Mouse (Mus musculus): ENCODE measurements around the gene Smpdl3b. TPM values are rescaled to one million over a fixed set of nuclear protein-coding genes. Genes with fewer than 3 reads are reported as not detected.

Smpdl3b gene
- total and polyA plus RNA-seq, 3 experiments = 0.28 to 0.69 TPM; not detected in 1

GRCm38 (mm10) chr4:132804331-132804730 lies 47.3 kb upstream of the Smpdl3b start:
- H3K27me3 ChIP-seq (ENCODE audit: control insufficient read depth in 1 of 2, insufficient read depth in 2 of 2, low read length in 2 of 2) = no peaks in the 10 kb centered on the region
- peak overlapping the region; percentile 98 for H3K27ac ChIP-seq (ENCODE audit: control insufficient read depth, low read depth, low read length)
- H3K4me1 ChIP-seq (ENCODE audit: control insufficient read depth in 1 of 2, insufficient read depth in 2 of 2, low read length in 2 of 2) = peaks cover 24 to 37% of the 10 kb centered on the region in 2 experiments
- H3K9me3 ChIP-seq (replicated peaks; ENCODE audit: insufficient read depth, low read length) = no peaks in the 10 kb centered on the region
- peak; percentile 63 for TF ChIP-seq ZNF384 (IDR thresholded peaks at IDR 0.05; ENCODE audit: low read depth, low read length)
- peak; percentile 44; the same call in 1 of the 2 replicates for TF ChIP-seq ZKSCAN1 (IDR thresholded peaks at IDR 0.05; ENCODE audit: low read depth, low read length)
- no peak for TF ChIP-seq HCFC1 (IDR thresholded peaks at IDR 0.05; ENCODE audit: low read depth, low read length)
- TF ChIP-seq TCF12 (IDR thresholded peaks at IDR 0.05; ENCODE audit: low read depth, low read length) = peak; percentile 67
- TF ChIP-seq RAD21 (IDR thresholded peaks at IDR 0.05; ENCODE audit: low read depth, low read length) = no peak
- 0 out of 2 replicates have a peak, but pooled peaks have one; percentile 3 for TF ChIP-seq MAZ (IDR thresholded peaks at IDR 0.05; ENCODE audit: low read depth, low read length)
- 0 out of 2 replicates have a peak, but pooled peaks have one; percentile 2 for TF ChIP-seq TBP (IDR thresholded peaks at IDR 0.05; ENCODE audit: low read depth, low read length)
- TF ChIP-seq CTCF (IDR thresholded peaks at IDR 0.05 in 2 of 3, conservative IDR thresholded peaks at IDR 0.05 in 1 of 3; ENCODE audit: control insufficient read depth in 1 of 3, insufficient read depth in 1 of 3, low read depth in 2 of 3, low read length in 3 of 3, poor library complexity in 1 of 3, severe bottlenecking in 1 of 3) = no peak
- no peak for TF ChIP-seq POLR2AphosphoS2 (IDR thresholded peaks at IDR 0.05; ENCODE audit: low read length)
- peak; percentile 65 for TF ChIP-seq GATA1 (IDR thresholded peaks at IDR 0.05; ENCODE audit: low read depth, low read length)
- TF ChIP-seq UBTF (IDR thresholded peaks at IDR 0.05; ENCODE audit: borderline replicate concordance, insufficient read depth, low read depth, low read length) = no peak
- no peak for TF ChIP-seq NELFE (IDR thresholded peaks at IDR 0.05; ENCODE audit: low read depth, low read length)
- TF ChIP-seq RCOR1 (IDR thresholded peaks at IDR 0.05; ENCODE audit: low read depth, low read length) = peak; percentile 83
- TF ChIP-seq ZMIZ1 (IDR thresholded peaks at IDR 0.05; ENCODE audit: low read depth, low read length) = 0 out of 2 replicates have a peak, but pooled peaks have one; percentile 39
- TF ChIP-seq USF2 (IDR thresholded peaks at IDR 0.05; ENCODE audit: borderline replicate concordance in 1 of 2, insufficient read depth in 1 of 2, low read depth in 1 of 2, low read length in 2 of 2) = no peak
- peak; percentile 10; the same call in 1 of the 2 replicates for TF ChIP-seq BHLHE40 (IDR thresholded peaks at IDR 0.05; ENCODE audit: borderline replicate concordance, low read depth, low read length)
- no peak for TF ChIP-seq POLR2A (IDR thresholded peaks at IDR 0.05; ENCODE audit: control insufficient read depth in 1 of 2, insufficient read depth in 1 of 2, low read depth in 1 of 2, low read length in 2 of 2, poor library complexity in 1 of 2)
- peak; percentile 74 for TF ChIP-seq MYC (IDR thresholded peaks at IDR 0.05; ENCODE audit: low read depth, low read length)
- peak; percentile 71 for TF ChIP-seq MAX (IDR thresholded peaks at IDR 0.05; ENCODE audit: low read length)
- TF ChIP-seq MEF2A (IDR thresholded peaks at IDR 0.05; ENCODE audit: extremely low read depth, insufficient replicate concordance, low read depth, low read length, poor library complexity, severe bottlenecking) = no peak
- peak; percentile 77 to 78 for TF ChIP-seq EP300 (IDR thresholded peaks at IDR 0.05; ENCODE audit: low read depth in 1 of 2, low read length in 2 of 2)
- TF ChIP-seq ETS1 (IDR thresholded peaks at IDR 0.05; ENCODE audit: low read depth, low read length) = peak; percentile 87
- TF ChIP-seq SIN3A (IDR thresholded peaks at IDR 0.05; ENCODE audit: low read length) = peak; percentile 58
- peak; percentile 72 for TF ChIP-seq MXI1 (IDR thresholded peaks at IDR 0.05; ENCODE audit: low read depth, low read length)
- no peak for TF ChIP-seq NRF1 (IDR thresholded peaks at IDR 0.05; ENCODE audit: insufficient read depth, low read depth, low read length, poor library complexity, severe bottlenecking)
- TF ChIP-seq CHD2 (IDR thresholded peaks at IDR 0.05; ENCODE audit: low read length) = no peak
- TF ChIP-seq TAL1 (IDR thresholded peaks at IDR 0.05; ENCODE audit: low read length) = peak; percentile 52
- TF ChIP-seq MYB (IDR thresholded peaks at IDR 0.05; ENCODE audit: low read depth, low read length) = peak; percentile 80
- DNase-seq (ENCODE audit: low read depth, low spot score) = peak; percentile 89
- H3K9ac ChIP-seq (ENCODE audit: control insufficient read depth, low read depth, low read length, poor library complexity, severe bottlenecking) = peak overlapping the region; percentile 38; the same call in 1 of the 2 replicates
- peaks cover 0 to 40% of the 10 kb centered on the region in 2 experiments; a peak in 2 of 4 replicates for H3K36me3 ChIP-seq (ENCODE audit: control insufficient read depth in 1 of 2, insufficient read depth in 2 of 2, low read length in 2 of 2)
- peak overlapping the region; percentile 15 to 42 for H3K4me3 ChIP-seq (ENCODE audit: control insufficient read depth in 1 of 2, insufficient read depth in 1 of 2, low read depth in 2 of 2, low read length in 2 of 2)
- no peaks in the 10 kb centered on the region; the same call in 1 of the 2 replicates for H3K79me2 ChIP-seq (ENCODE audit: control insufficient read depth, insufficient read depth, low read length, poor library complexity)

All from MEL (cell line).